Mouse (Mus musculus) ES-Bruce4 (cell line): ENCODE measurements at regions not wholly inside any gene's neighbourhood (a gene's known extent, or its start where the extent isn't known, plus 50 kb on each side); places are given as distances from the start of the nearest gene placed in this dataset.

Source experiments
- CTCF ChIP-seq: IDR thresholded peaks from one replicate; pipeline ENCODE4 v1.8.1; 2011; ENCODE audit warnings: low read depth, low read length
- EP300 ChIP-seq: IDR thresholded peaks from 2 replicates; pipeline ENCODE4 v1.6.1; 2011; ENCODE audit warnings: low read depth, low read length; ENCODE audit not compliant: insufficient read depth
- POLR2A ChIP-seq: IDR thresholded peaks from one replicate; pipeline ENCODE4 v1.8.1; 2011; ENCODE audit warnings: low read length; ENCODE audit not compliant: insufficient read depth

DNA sequence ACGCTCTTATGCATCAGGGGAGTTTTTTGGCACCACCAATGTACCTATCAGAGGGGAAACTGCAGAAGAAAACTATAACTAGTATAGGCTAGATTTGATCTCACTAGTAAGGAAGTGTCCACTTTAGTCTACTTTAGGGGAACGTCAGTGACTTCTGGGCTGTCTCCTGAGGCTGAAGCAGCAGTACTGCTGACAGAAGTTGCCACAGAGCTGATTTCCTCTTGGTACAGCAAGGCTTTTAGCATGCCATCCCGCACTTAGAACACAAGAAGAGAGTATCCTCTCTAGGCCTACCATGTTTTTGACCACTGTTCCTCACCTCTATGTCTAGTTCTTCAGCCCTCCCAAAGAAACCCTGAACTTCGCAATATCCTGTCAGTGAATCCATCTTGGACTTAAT, 148.2 kb downstream of the Sox4 start:
- TF ChIP-seq CTCF, result no peak
- no peak for TF ChIP-seq EP300
- TF ChIP-seq POLR2A, result no peak
